Mouse (Mus musculus): ENCODE results near the gene Mei4. TPM values are rescaled to one million over a fixed set of nuclear protein-coding genes. Genes with fewer than 3 reads are reported as not detected.

Mei4 gene
- polyA plus RNA-seq, 1 experiment from 2014 or later = 3.7 TPM

DNA sequence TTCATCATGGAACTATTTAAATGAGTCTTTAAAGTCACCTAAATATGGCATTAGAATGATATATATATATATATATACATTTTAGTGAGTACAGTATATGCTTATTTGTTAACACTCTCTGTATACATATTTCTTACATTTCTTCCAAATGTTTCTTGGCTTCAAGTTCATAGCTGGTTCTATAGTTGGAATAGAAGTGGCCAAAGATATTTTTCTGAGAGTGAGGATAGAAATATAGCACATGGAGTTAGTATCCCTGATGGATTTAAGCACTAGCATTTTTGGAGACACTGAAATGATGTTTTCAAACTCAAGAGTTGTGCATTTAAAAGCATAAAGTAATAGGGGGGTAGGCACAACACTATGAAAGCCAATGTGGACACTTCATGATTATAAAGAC lies 272.6 kb downstream of the Mei4 start:
- no peak for DNase-seq (ENCODE audit: low spot score)

DNA sequence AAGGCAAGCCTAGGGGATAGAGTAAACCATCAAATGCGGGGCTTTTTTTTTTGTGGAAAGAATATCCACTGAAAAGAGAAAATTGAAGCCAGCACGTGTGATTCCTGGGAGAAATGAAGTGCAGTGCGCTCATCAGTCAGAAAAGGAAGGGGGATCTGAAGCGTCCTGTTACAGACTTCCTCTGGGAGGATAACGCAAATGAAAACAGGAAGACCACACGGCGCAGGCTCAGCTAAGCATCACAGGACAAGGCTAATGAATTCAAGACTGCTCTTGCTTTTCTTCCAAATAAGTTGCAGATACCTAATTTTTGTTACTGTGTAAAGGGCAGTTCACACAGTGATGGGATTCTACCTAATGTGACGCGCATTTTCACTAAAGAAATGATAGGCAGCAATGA lies 296.7 kb downstream of the Mei4 start:
- no peak for DNase-seq (ENCODE audit: low spot score)

DNA sequence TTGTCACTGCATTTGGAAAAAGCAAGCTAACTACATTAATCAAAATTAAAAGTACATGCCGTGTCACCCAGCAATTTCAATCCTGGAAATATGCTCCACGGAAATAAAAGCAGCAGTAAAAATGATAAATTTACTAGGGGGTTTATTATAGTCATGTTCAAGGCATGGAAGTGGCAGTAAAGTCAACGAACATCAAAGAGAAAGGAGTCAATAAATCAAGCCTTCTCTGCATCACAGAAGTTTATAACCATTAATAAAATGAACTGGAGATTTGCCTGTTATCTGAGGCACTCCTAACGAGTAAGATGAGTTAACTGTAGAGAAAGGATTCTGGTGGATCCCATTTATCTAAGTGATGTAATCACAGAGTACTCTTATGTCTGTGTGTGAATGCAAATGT lies 298.9 kb downstream of the Mei4 start:
- DNase-seq (ENCODE audit: low spot score) = no peak

DNA sequence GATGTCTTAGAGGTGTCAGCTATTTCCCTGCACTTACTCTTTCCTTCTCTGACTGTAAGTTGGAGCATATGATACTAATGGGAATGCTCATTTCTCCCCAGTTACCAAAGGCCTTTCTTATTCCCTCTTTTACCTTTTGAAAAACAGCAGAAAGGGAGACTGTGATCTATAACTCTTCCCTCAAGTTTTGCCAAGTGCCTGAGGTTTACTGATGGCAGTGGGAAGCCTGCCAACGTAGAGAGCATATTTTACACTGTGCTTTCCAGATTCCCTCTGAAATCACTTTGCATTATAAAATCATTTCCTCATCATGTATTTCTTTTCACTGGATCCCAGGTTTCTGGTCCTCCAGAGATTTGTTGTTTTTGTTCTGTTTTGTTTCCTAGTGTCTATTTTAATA lies 354.5 kb downstream of the Mei4 start:
- DNase-seq (ENCODE audit: low spot score) = no peak

DNA sequence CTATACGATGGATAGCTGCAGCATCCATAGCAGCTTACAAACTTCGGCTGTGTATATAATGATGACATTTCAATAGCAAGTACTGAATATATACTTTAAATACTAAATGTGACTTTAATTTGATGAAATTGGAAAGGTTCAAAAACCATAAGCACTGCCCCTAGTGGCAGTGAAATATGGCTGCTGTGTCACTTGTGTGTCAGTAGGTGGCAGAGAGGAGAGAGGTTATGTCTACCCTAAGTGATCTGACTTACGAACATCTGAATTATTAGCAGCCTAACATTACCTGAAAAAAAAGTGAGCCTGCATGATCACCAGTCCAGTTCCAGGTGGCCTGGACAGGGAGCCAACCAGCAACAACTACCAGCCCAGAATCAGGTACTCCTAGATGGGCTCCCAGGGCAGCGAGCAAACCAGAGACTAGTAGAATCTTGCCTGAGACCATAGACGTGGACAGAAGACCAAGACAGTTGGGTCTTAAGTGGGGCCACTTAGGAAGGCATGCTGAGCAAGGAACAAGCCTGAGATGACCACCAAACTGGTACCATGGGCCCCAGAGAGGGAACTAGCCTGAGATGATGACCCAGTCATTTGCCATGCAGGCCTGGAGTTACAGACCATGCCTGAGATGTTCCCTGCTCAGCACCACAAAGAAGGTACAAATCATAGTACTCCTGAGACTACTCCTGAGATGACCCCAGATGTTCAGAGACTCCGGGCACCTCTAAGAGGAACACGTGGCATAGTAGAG lies 384.4 kb downstream of the Mei4 start:
- peak; percentile 3 for DNase-seq (ENCODE audit: low spot score)

Other genes starting within 250 kb of the Mei4 start
- gene Htr1b, start 229.8 kb upstream of the Mei4 start, polyA plus RNA-seq (2015; fragmentation: Nextera tagmentation; extraction: Ambion mirVana) = 0.07 and 0.08 TPM in 2 replicates